Mouse (Mus musculus) liver, embryonic 14.5 days (tissue): ENCODE results near the gene Brap.

Experiments used
- CTCF ChIP-seq: IDR thresholded peaks from 2 replicates; pipeline ENCODE4 v1.5.1; 2016; ENCODE audit warnings: antibody characterized with exemption, low read depth, control low read depth
- EP300 ChIP-seq: IDR thresholded peaks from 2 replicates; pipeline ENCODE4 v1.6.1; 2016; ENCODE audit warnings: antibody characterized with exemption, low read depth

- TF ChIP-seq CTCF, result no peak
- TF ChIP-seq EP300, result no peak
Observed at GRCm38 (mm10) chr5:121690482-121691211, 30.3 kb downstream of the Brap start.
